Mouse (Mus musculus) forebrain, postnatal 0 days (tissue): ENCODE measurements at regions not wholly inside any gene's neighbourhood (a gene's known extent, or its start where the extent isn't known, plus 50 kb on each side); places are given as distances from the start of the nearest gene placed in this dataset.
A peak's percentile ranks its signal among the peaks of the same experiment; 100 is the strongest.
"Not testable (repeated sequence)": the region's sequence is repeated elsewhere in the genome, so short reads cannot be mapped to it uniquely, and the experiment has no call there.

Experiments used
- ATAC-seq: fragments of 200-750 bp; cut with Nextera tagmentation; 2 replicates; pipeline ENCODE4 v1.8.0; 2017; ENCODE audit warnings: mild to moderate bottlenecking, moderate library complexity
- DNase-seq: peaks from one replicate; pipeline ENCODE4 v3.0.0-alpha.2; 2015
- H3K27ac ChIP-seq: fragments of 300-500 bp; sonication (generic); 2 replicates; pipeline ENCODE4 v1.5.1; 2014; ENCODE audit warnings: low read depth, mild to moderate bottlenecking, antibody characterized with exemption, low read length, moderate library complexity, mixed read lengths
- H3K27me3 ChIP-seq: fragments of 300-500 bp; sonication (generic); 2 replicates; pipeline ENCODE4 v1.6.1; 2014; ENCODE audit warnings: mild to moderate bottlenecking, low read length, mixed read lengths; ENCODE audit not compliant: insufficient read depth
- H3K36me3 ChIP-seq: fragments of 300-500 bp; sonication (generic); 2 replicates; pipeline ENCODE4 v1.6.1; 2014; ENCODE audit warnings: mild to moderate bottlenecking, moderate library complexity; ENCODE audit not compliant: insufficient read depth
- H3K4me1 ChIP-seq: fragments of 300-500 bp; sonication (generic); 2 replicates; pipeline ENCODE4 v1.6.1; 2014; ENCODE audit warnings: antibody characterized with exemption; ENCODE audit not compliant: insufficient read depth
- H3K4me2 ChIP-seq: fragments of 300-500 bp; sonication (generic); 2 replicates; pipeline ENCODE4 v1.6.1; 2014; ENCODE audit warnings: low read depth, mild to moderate bottlenecking, moderate library complexity
- H3K4me3 ChIP-seq: fragments of 300-500 bp; sonication (generic); 2 replicates; pipeline ENCODE4 v1.5.1; 2014; ENCODE audit warnings: low read depth, low read length, mixed read lengths
- H3K9ac ChIP-seq: fragments of 300-500 bp; sonication (generic); 2 replicates; pipeline ENCODE4 v1.6.1; 2014; ENCODE audit warnings: mild to moderate bottlenecking
- H3K9me3 ChIP-seq: fragments of 300-500 bp; sonication (generic); 2 replicates; pipeline ENCODE4 v1.6.1; 2016; ENCODE audit warnings: low read length
- CTCF ChIP-seq: sonication (generic); IDR thresholded peaks from 2 replicates; pipeline ENCODE4 v1.5.1; 2016; ENCODE audit warnings: antibody characterized with exemption, control low read depth, low read depth
- WGBS: fragments of 180-500 bp; shearing (Covaris S2); extraction: QIAGEN DNeasy Blood & Tissue Kit; methylation state at CpG from one replicate; pipeline ENCODE4 v1.1.7; 2014; 5-methylcytosine and 5-hydroxymethylcytosine counted together

DNA sequence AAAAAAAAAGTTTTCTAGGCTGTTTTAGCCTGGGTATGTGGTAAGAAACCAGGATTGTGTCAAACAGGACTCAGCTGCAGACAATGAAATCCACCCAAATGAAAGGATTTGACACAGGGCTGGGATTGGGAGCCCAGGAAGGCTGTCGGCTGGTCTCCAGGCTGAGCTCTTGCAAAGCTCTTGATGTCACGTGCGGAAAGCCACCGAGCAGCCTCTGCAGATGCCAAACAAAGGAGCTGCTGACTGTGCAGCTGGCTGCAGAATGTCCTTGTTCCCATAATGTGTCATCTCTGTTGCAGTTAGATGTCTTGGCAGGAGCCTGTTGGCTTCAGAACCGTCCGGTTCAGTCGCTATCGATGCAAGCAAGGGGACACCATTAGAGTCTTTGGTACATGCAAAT is 56.1 kb downstream of the Bbs10 start:
- 36% methylated on average over 8 of the region's 8 CpGs for WGBS
- Histone ChIP-seq H3K4me2 (no peak overlapping the region), H3K27me3 (no peaks in the 10 kb centered on the region), H3K4me3 (no peak overlapping the region), H3K9me3 (no peaks in the 10 kb centered on the region), H3K27ac (no peak overlapping the region), H3K9ac (no peak overlapping the region), H3K4me1 (no peaks in the 10 kb centered on the region), H3K36me3 (no peaks in the 10 kb centered on the region)
- ATAC-seq (peak; percentile 87), DNase-seq (peak; percentile 45)
- no peak for TF ChIP-seq CTCF

DNA sequence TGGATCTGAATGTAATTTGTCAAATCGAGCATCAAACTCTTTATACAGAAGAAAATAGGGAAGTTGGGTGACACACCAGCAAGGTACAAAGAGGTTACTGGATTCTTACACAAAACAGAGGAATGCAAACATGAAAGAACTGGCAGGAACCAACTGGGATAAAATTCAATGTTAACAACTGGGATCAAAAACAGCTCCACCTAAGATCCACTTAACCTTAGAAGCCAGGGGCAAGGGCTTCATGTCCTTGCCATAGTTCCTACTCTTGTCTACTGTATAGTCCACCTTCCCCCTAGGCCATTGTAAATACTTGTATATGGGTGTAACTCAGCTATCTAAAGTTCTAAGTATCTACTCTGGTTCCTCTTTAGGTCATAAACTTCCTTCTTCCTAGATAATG is 59.9 kb downstream of the Bbs10 start:
- H3K27ac ChIP-seq, DNase-seq, H3K4me3 ChIP-seq, H3K36me3 ChIP-seq, H3K9me3 ChIP-seq, H3K4me2 ChIP-seq, ATAC-seq, H3K9ac ChIP-seq, H3K4me1 ChIP-seq, H3K27me3 ChIP-seq: not testable (repeated sequence)
- WGBS, result 92% methylated on average over 1 of the region's 1 CpGs

DNA sequence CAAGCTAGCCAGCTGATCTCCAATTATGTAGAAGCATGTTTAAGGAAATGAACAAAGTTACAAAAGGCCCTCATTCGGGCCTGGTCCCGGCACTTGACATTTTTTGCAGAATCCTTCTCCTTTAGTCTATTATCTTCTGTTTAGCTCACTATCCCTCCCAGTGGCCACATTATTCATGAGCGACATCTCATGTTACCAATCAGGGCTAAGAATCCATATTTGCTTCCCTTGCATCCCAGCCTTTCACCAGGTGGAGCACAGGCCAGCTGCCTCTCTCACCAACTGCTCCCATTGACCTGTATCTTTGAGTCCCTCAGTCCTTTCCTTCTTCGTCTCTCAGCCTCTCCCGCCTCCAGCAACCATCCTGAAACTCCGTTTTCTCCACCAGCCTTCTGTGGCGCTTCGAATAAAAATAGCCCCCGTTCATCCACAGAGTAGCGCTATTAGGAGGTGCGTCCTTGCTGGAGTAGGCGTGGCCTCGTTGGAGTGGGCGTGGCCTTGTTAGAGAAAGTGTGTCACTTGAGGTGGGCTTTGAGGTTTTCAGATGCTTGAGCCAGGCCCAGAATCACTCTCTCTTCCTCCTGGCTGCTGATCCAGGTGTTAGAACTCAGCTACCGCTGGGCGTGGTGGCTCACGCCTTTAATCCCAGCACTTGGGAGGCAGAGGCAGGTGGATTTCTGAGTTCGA is 63.4 kb downstream of the Bbs10 start:
- Histone ChIP-seq H3K4me1 (no peaks in the 10 kb centered on the region), H3K9ac (no peak overlapping the region), H3K9me3 (no peaks in the 10 kb centered on the region), H3K4me3 (no peak overlapping the region), H3K36me3 (no peaks in the 10 kb centered on the region), H3K27me3 (no peaks in the 10 kb centered on the region), H3K27ac (no peak overlapping the region), H3K4me2 (no peak overlapping the region)
- DNase-seq, result no peak
- no peak for ATAC-seq
- WGBS, result 90% methylated on average over 18 of the region's 18 CpGs
- TF ChIP-seq CTCF, result no peak

DNA sequence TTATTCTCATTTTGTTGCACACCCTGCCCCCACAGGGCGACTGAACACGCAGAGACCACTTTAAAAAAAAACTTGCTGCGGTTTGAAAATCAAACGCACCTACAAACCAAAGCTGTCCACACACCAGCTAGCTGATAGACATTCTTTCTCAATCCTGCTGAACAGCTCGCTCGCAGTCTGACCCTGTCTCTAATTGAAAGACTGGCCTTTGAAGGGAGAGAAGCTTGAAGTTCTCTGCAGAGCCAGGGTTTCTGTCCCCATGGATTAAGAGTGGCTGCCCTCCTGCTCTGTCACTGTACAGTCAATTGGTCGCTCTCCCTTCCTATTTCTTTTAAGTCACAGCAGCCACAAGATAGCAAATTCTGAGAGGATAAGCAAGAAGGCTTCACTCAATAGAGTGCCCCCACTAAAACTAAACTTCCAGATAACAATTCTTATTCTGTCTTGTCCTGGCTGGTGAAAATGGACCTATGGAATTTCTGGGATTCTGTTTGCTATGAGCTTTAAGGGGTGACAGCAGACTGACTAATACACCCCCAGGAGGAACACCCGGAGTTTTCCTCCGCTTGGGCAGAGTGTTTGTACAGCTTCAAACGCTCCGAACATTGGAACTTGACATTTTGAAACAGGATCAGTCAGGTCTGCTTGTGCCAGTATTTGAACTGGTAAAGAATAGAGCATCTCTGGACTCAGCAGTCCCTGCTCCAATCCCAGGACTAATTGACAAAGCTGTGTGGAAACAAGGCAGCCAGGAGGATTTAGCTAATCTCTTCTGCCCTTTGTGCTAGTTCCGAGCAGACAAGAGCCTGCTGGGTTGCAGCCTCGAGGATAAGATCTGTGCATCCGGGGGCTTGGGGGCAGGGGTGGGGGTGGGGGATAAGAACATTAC is 65.5 kb downstream of the Bbs10 start:
- Histone ChIP-seq H3K9me3 (no peaks in the 10 kb centered on the region), H3K9ac (no peak overlapping the region), H3K4me2 (no peak overlapping the region), H3K4me3 (no peak overlapping the region), H3K27me3 (no peaks in the 10 kb centered on the region), H3K4me1 (no peaks in the 10 kb centered on the region), H3K36me3 (no peaks in the 10 kb centered on the region), H3K27ac (no peak overlapping the region)
- DNase-seq (no peak), ATAC-seq (peak; percentile 38)
- no peak for TF ChIP-seq CTCF
- WGBS, result 15% methylated on average over 14 of the region's 14 CpGs

DNA sequence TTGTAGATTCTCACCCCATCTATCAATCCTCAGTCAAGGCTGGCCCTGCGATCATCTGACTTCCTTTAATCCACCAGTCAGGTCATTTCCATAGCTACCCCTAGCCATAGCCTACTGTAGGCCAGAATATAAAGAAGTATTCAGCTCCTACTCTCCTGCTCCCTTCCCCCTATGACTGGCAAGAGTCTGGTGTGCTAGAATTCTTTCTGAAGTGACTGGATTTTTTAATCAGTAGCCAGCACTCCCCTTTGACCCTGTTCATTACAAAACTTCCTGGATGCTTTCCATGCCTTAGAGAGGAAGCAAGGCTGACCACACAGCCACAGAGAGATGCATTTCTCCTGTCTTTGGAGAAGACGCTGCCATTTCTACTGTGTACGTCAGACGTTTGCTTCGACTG is 66.5 kb downstream of the Bbs10 start:
- ATAC-seq, result peak; percentile 27; the same call in 1 of the 2 replicates
- no peaks in the 10 kb centered on the region for H3K4me1 ChIP-seq
- TF ChIP-seq CTCF, result no peak
- H3K27ac ChIP-seq, result no peak overlapping the region
- H3K9me3 ChIP-seq, result no peaks in the 10 kb centered on the region
- H3K36me3 ChIP-seq, result no peaks in the 10 kb centered on the region
- no peaks in the 10 kb centered on the region for H3K27me3 ChIP-seq
- H3K4me2 ChIP-seq, result no peak overlapping the region
- no peak for DNase-seq
- no peak overlapping the region for H3K4me3 ChIP-seq
- no peak overlapping the region for H3K9ac ChIP-seq
- WGBS, result 61% methylated on average over 5 of the region's 5 CpGs

DNA sequence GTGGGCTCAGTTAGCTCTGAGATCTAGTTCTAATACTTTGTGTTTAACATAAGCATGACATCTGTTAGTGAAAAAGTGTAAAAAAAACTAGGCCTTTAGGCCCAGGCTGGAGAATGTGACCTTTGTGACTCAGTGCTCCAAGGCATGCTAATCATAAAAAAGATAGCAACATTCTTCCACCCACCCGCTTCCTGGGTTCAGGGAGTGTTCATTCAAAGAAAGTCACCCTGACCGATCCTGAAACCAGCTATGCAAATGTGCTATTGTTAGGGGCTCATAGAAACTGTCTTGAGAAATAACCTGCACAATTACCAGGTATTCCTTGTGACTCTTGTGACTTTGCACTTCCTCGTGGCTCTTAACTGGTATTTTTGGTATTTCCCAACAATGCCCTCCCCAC is 70.6 kb downstream of the Bbs10 start:
- H3K9me3 ChIP-seq, H3K9ac ChIP-seq, H3K4me1 ChIP-seq, H3K36me3 ChIP-seq, H3K4me2 ChIP-seq, DNase-seq, H3K27me3 ChIP-seq, ATAC-seq, H3K4me3 ChIP-seq, H3K27ac ChIP-seq: not testable (repeated sequence)
- 79% methylated on average over 3 of the region's 3 CpGs for WGBS

DNA sequence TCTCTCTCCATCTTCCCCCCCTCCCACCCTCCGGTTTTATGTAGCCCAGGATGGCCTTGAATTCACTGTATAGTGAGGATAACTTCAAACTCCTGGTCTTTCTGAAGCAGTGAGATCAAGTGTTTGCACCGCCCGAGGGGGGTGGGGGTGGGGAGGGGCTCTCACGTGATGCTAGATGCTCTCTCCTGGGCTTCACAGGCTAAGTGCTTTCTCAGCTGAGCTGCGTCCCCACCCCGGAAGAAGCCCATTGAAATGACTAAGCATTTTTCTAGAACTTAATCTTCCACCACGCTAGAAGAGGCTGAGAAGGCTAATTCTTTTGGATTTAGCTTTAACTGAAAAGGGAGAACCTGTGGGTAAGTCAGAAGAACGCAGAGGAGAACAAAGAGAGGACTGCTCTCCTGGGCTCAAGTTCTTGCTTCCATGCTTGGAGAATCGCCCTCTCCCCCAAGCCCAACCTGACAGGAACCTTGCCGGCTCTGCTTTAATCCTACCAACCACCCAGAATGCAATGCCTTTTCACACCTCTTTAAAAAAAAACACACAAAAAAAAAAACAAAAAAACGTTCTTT is 79.7 kb downstream of the Bbs10 start:
- ATAC-seq (no peak), DNase-seq (no peak)
- no peak for TF ChIP-seq CTCF
- Histone ChIP-seq H3K4me3 (no peak overlapping the region), H3K27ac (no peak overlapping the region), H3K4me2 (no peak overlapping the region), H3K4me1 (no peaks in the 10 kb centered on the region), H3K9ac (no peak overlapping the region), H3K27me3 (no peaks in the 10 kb centered on the region), H3K9me3 (no peaks in the 10 kb centered on the region), H3K36me3 (no peaks in the 10 kb centered on the region)
- WGBS, result 42% methylated on average over 11 of the region's 11 CpGs
